Mouse (Mus musculus) MEL-GATA-1-ER (cell line): ENCODE results near the gene Commd1.

Experiments used
- DNase-seq: peaks from one replicate; pipeline ENCODE4 v3.0.0-alpha.2; 2012; ENCODE audit warnings: low read depth; ENCODE audit errors: extremely low read depth

Commd1 gene

DNA sequence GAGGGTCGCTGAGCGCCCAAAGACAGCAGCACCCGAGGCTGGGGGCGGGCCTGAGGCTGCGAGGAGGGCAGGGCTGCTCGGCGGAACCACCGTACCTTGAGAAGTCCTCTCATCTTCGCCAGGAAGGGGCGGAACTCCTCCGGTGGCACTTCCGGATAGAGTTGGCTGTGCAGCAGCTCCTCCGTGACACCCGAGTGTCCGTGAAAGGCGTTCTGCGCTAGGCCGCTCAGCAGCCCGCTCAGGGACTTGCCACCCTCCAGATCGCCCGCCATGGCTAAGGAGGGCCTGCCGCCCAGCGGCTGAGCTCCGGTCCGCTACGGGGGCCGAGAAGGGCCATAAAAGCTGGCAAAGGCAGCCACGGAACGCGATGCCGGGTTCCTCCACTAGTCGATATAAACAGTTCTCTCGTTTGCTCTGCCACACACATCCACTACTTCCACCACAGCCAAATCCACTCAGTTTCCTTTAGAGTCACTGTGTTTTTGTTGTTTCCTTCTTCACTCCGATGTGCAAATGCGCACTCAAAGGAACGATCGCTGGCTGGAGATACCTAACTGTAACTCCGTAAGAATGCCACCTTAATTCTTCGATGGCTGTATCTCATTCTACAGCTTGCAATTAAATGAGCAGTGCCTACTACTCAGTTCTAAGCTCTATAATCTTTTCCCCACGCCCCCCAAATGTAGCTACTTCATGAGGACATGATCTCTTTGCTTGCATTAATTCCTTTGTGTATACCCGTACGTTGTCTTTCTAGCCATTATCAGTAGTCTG, at the start of gene Commd1, which contains the start of gene Gm28048:
Commd1 (minus strand) TSS at position 399 of the 774 bp plus-strand sequence.
Gm28048 (minus strand) TSS at position 107 of the 774 bp plus-strand sequence.
- peak; percentile 88 for DNase-seq

DNA sequence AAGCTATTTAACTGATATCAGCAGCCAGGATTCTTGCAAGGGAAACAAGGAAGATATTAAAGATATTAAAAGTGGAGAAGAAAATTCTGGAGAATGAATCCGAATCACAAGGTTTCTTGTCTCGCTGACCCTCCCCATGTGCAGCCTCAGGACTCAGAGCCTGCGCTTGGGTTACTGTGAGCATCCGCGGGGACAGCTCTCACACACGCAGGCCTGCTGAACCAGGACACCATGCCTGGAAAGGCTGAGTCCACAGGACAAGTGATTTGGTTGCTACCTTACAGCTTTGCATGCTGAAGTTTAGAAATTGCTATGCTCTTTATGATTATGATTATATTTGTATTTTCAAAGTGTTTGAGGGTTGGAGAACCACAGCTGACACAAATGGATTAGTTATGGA, 47.2 kb upstream of the Commd1 start:
- DNase-seq: no peak

DNA sequence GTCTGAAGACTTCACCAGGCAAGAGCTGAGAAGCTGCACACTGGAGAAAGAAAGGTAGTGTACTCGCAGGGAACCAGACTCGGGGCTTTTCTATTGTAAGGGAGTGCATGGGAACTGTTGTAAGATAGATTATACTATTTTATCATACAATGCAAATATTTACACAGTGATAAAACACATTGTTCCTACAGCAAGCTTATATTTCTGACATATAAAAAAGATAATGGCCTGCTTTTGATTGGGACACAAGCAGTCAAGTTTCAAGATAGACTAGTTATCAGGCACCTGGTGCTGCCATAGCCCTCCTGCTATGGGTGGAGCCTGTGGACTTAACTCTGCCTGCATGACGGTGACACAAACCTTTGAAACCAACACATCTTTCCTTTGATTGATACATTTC, 46.8 kb upstream of the Commd1 start:
- DNase-seq: no peak

DNA sequence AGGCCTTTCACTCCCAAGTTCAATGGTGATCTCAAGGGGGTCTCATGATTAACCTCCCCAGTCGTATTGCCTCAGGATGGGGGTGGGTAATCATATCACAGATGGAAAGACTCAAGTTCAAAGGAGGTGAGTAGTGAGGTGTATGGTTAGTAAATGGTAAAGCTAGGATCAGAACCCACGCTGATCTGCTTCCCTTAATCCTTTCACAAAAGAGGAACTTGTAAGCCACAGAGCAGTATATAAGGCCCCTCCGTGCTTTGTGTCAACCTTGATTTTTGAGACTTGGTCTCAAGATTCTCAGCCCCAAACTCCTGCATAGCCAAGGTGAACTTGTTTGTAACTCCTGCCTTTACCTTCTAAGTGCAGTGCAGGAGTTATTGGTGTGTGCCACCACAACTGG, 42.0 kb upstream of the Commd1 start:
- DNase-seq: no peak

DNA sequence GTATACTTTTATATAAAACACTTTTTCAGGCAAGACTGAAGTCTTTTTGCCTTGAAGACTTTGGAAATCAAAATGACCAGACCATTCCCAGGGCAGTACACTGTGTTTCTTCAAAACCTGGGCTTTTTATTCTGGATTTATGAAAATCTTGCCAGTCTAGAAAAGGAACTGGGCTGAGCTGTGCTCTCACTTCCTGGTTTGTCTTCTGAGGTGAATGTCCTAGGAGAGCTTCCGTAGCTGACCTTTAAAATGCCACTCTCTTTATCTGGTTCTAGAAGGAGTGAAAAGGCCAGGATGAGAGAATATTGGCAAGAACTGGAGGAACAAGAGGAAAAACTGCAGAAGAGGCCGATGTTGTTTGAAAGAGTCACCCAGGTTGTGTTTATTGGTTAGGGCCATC, 41.0 kb upstream of the Commd1 start:
- no peak for DNase-seq

DNA sequence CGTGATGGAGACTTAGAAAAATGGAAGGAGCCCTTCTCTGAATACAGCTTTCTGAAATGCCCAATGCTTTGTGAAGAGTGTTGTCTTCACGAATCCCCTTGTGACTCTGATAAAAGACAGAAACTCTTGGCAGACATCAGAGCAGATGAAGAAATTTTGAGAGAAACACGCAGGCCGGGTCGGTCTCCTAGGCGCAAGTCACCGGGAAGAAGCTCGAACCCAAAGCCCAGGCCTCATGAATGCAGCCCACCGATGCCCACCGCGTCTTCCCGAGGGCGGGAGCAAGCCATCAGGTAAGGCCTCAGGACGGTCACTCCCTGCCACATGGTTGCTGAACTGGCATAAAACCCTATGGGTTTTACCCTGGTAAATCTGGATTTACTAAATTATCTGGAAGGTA, 38.7 kb upstream of the Commd1 start:
- no peak for DNase-seq

DNA sequence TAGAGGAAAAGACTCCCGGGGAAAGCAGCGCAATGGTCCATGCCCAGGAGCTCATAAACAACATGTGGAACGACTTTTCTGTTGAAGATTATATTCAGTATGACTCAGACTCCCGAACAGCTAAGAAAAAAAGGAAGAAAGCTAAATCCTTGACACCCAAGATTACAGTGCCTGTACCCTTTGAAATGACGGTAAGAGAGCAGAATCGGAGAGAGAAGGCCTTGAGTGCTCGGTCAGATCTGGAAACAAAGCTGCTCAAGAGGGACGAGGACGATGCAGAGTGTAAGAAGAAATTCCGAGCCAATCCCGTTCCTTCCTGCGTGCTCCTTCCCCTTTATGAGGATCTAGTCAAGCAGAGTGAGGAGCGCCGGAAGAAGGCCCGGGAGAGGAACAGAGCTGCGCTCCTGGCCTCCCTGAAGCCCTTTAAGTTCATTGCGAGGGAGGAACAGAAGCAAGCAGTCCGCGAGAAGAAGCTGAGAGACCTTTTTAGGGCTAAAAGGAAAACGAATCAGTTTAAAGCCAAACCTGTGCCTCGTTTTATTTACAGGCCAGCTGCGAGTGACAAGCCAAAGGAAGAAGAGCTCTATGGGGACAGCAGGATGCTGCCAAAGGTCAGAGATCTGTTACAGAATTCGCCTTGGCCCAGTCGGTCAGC, 38.1 kb upstream of the Commd1 start:
- no peak for DNase-seq

DNA sequence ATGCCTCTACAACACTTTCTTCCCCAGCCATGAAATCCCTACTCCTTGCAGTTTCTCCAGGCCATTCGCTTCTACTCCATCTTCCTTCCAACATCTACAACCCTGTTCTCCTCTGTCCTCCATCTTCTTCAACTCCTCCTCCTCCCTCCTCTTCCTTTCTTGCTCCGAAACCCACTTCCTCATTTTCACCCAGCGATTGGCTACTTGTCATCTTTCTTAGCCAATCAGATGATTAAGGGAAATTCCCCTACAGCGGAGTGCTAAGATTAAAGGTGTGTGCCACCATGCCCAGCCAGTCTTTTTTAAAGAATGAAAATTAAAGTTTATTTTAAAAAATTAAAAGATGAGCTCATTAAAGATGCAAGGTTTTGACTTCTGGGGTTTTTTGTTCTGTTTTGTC, 35.8 kb upstream of the Commd1 start:
- no peak for DNase-seq

DNA sequence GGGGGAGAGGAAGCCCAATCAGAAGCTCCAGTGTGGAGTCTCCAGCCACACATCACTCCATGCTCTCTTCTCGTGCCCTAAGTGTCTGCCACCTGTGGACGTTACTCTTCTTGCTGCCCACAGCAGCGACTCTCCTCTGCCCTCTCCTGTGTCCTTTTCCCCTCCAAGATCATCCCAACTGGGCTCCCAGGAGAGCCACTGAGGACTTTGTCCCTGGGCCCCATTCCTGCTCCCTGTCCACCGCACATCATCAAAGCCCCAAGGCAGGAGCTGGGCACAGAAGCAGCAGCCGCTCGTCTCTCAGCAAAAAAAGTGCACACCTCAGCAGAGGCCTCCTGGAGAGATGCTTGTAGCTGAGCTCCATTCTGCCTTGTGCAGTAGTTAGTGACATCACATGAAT, 32.8 kb upstream of the Commd1 start:
- no peak for DNase-seq

DNA sequence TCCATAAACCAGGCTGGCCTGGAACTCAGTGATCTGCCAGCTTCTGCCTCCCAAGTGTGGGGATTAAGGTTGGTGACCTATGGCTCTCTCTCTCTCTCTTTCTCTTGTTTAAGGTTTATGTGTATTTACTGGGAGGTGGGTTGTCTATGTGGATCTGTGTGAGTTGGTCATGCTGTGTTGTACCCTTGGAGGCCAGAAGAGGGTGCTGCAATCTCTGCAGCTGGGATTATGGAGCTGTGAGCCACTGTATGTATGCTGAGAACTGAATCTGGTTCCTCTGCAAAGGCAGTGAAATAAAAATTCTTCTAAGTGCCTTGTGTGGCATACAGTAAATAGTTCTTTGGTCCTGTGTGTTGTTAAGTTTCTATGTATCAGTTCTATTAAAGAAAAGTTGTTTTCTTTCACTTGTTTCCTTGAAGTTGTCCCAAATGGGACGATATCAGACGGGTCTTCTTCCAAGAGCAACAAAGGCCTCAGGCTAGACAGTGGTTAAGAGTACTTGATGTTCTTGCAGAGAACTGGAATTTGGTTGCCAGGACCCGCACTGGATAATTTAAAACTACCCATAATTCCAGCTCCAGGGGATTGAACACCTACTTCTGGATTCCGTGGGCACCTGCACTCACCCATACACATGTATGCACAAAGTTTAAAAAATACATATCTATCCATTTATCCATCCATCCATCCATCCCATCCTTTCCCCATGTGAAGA, 31.6 kb upstream of the Commd1 start:
- no peak for DNase-seq

DNA sequence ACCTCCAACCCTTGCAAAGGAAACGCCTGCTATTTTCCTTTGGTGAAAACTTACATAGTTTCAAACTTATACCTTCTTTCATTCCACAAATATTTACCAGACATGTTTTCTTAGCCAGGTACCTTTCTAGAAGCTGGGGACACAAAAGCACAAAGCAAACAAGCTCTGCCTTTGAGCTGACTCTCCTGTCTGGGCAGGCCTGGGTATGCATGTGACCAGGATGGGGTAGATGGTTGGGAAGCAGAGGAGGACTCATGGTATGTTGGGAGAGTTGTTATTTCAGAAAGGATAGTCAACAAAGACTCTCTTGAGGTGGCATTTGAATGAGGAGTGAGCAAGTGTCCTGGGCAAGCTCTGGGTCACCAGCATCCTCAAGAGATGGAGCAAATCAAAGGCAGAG, 30.9 kb upstream of the Commd1 start:
- no peak for DNase-seq

DNA sequence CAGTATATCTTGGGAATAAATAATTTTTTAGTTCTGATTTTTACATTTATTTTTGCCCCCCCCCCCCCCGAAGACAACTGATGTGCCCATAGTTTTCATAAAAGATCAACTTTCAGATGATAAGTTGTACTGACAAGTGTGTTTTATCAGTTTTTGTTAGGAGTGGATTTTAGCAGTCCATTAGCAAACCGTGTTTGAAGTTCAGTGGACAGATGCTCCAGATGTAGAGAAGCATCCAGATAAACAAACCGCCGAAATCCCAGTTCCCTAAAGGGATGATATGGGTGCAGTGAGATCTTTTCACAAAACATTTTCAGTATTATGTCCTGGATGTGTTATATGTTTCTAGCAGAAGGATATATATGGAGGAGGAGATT, 26.6 kb upstream of the Commd1 start:
- DNase-seq: no peak

DNA sequence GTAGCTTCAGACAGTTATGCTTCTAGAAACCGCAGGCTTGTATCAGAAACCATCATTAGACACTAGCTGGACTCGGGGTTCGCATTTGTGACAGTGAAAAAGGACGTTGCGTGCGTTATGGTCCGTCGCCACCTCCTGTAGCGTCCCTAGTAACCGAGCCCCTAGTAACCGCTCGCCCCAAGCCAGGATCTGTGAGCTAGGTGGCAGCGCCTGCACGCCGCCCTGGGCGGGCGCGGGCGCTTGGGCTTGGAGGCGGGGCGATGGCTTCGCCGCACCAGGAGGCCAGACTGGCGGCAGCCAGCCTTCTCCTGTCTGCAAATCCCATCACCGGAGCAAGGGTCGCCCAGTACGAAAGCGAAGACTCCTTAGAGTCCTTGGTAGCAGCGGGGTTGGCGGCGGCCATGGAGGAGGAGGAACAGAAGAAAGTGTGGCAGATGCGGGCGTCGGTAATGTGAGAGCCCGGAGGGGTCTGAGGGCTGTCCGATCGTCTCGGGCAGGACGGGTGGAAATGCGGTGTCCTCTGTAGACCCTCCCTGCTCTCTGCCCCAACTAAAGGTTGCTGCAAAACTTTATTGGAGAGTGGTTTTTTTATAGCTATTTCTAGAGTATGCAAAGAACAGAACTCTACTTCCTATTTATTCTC, 26.1 kb upstream of the Commd1 start:
- peak; percentile 64 for DNase-seq

DNA sequence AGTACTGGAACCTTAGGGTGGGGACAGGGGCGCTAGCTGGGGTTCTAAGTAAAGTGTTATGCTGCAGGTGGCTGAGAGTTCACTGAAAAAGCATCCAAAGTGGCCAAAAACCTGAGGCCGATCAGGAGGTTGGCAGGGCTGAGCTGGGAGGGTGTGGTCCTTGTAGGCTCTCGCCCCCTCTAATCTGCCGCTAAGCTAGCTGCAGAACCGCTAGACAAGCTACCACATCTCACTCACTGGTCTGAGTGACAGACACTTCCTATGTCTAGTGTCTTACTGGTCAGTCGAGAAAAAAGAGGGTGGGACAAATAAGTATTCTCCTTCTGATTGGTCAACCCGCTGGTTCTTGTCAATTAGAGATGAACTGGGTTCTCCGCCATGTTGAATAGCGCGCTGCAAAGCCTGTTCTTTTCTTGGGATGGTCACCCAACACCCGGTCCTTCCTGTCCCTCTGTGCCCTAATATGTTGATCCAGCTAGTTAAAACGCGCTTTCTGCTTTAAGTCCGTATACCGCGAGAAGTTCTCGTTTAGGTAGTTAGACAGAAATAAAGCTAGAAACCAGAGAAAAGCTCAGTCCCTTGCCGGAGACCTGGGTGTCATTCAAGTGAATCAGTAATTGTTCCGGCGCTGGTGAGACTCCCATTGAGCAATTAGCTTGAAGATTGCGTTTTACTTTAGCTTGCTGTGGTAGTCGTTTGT, 25.4 kb upstream of the Commd1 start, which contains the start of gene Fam161a:
Fam161a (plus strand) TSS at position 51 of the 700 bp plus-strand sequence.
- peak; percentile 97 for DNase-seq

DNA sequence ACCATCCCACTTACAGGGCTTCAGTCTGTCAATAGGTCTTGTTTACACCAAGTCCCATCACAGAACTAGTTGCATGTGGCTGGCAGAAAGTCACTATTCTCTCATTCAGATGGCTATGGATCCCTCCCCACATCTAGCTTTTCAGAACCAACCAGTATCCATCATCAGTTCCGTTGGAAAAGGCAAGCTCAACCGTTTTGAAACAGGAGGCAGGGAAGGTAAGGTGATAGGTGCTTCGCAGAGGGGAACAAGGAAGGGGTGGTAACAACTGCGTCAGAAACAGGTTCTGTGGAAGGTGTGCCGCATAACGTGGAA, 24.9 kb upstream of the Commd1 start:
- no peak for DNase-seq

DNA sequence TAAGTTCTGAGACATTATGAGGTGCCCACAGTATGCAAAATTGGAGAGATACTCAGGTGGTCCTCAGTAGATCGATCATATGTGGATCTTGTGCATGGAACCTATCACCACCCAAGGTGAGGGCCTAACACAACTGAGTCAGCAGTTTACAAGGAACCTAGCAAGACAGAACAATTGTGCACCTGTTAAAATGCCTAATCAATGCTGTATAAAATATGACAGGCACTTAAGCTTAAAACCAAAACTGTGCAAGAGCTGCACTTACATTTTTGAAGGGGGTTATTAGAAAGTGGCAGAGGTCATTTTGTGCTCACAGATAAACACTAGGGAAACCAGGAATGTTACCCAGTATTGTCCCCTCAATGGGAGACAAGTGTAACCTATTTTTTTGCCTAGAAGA, 23.1 kb upstream of the Commd1 start:
- DNase-seq: no peak

DNA sequence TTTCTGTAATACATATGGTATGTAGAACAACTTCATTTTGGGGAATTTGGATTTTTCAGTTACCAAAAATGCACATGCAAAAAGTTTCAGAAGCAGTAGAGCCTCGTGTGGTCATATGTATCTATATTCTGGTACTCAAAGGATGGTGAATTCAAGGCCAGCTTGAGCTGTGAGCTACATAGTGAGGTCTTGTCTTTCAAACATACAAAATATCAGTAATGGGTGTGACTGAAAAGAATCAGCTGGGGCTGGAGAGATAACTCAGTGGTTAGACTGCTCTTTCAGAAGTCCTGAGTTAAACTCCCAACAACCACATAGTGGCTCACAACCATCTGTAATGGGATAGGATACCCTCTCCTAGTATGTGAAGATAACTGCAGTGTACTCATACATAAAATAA, 16.1 kb upstream of the Commd1 start:
- no peak for DNase-seq

DNA sequence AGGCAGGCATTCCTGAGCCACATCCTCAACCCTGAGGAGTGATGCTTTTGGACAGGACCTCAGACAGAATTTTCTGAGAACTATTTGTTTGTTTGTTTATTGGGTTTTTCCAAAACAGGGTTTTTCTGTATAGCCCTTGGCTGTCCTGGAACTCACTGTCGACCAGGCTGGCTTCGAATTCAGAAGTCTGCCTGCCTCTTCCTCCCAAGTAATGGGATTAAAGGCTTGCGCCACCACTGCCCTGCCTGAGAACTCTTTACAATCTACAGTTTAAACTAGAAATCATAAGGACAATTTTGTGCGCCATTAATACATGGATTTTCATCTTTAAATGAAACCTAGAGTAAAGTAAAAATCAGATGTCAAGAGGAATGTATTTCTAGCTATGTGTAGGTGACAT, 13.3 kb upstream of the Commd1 start:
- no peak for DNase-seq

DNA sequence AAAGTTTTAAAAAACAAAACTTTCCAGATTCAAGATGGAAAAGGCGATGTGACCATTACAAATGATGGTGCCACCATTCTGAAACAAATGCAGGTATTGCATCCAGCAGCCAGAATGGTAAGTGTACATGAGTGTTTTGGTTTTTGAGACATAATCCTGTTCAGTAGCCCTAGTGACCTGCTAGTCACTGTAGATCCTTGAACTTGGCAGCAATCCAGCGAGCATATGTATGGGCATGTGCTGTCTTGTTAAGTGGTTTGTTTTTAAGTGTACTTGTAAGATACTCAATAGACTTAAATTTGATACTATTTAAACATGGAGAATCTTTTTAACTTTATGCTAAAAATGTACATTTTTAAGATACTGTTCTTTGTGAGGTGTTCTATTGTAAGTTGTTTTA, 12.1 kb upstream of the Commd1 start:
- no peak for DNase-seq

DNA sequence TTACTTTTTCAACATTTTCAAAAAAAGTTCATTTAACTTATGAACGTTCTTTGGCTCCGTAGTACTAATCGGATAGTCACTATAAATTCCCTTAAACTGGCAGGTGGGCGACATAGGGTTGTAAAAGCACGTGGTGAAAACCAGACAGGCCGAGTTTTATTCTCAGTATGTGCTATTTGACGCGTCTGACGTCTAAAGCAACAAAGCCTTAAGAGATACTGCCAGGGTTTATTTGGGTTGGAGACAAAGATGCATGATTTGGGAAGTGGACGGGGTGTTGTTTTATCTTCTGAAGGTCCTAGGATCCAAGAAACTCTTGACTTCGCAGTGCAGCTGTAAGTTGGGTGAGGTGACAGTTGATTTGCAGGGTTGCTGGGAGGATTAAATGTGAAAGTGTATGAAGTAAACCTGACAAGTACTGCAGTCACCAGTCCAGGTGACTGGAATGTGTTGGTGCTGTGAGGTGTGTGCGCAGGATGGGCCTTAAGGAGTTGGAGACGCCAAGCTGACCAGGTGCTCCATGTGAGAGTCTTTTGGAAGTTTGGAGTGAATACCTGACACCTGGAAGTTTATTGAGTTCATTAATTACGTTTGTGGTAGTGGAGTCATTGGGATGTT, 9.1 kb upstream of the Commd1 start:
- DNase-seq: no peak
